Mouse (Mus musculus) C2C12 (cell line): Measurements from ENCODE around the gene Gm20388.

ENCODE experiments used
- CTCF ChIP-seq: IDR thresholded peaks from one replicate; pipeline ENCODE4 v1.5.1; 2011; ENCODE audit not compliant: control insufficient read depth, insufficient read depth, insufficient read length
- MAX ChIP-seq: IDR thresholded peaks from one replicate; pipeline ENCODE4 v1.6.1; 2011; ENCODE audit warnings: mild to moderate bottlenecking, control low read depth
- MYOD1 ChIP-seq: IDR thresholded peaks from one replicate; pipeline ENCODE4 v1.6.1; 2011; ENCODE audit warnings: low read depth; ENCODE audit not compliant: control insufficient read depth, insufficient read length
- MYOG ChIP-seq: IDR thresholded peaks from one replicate; pipeline ENCODE4 v1.6.1; 2011; ENCODE audit not compliant: control insufficient read depth, insufficient read length; ENCODE audit errors: extremely low read depth

DNA sequence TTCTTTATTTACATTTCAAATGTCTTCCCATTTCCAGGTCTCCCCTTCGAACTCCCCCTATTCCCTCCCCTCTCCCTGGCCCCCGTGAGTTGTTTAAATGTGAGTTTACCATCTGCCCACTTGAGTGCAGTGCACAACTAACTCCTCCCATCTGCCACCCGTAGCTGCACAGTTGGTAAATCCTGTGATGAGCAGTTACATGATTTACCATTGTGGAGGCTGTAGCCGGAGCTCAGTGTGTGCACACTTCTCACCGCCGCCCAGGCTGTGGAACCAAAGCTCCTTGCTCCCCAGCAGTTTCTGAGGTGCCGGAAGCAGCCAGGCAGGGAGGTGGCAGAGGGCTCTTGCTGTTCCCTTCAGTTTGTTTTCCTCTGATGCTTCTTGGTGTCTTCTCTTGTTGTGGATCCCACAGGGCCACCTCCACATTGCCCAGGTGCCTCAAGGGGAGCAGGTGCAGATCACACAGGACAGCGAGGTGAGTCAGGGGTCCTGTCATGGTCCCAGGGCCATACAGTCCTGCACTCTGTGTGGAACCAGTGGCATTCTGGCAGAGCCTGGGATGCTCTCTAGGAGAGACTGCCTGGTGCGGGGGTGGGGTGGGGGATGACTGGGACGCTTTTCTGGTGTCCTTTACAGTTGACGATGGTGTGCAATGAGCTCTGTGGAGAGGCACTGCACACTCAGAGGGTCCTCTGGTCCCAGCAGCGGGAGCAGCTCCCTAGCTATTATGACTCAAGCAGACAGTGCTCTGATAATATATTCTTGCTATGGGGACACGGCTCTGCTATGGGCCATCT, 2096.2 kb downstream of the Gm20388 start:
- TF ChIP-seq CTCF: no peak
- TF ChIP-seq MAX: no peak
- TF ChIP-seq MYOD1: no peak
- TF ChIP-seq MYOG: no peak
